Mouse (Mus musculus) ES-E14 (cell line): ENCODE data around the gene Hcn1. TPM values are rescaled to one million over a fixed set of nuclear protein-coding genes. Genes with fewer than 3 reads are reported as not detected.
A peak's percentile ranks its signal among the peaks of the same experiment; 100 is the strongest.

Experiments used
- DNase-seq: peaks from one replicate; pipeline ENCODE4 v3.0.0-alpha.2; 2013; ENCODE audit warnings: low read depth, low spot score
- H3K27ac ChIP-seq: 2 replicates; pipeline ENCODE4 v1.5.1; 2012; ENCODE audit warnings: low read depth, mild to moderate bottlenecking, low read length, moderate library complexity, mixed read lengths; ENCODE audit not compliant: poor library complexity, insufficient read depth, severe bottlenecking
- H3K36me3 ChIP-seq: 2 replicates; pipeline ENCODE4 v1.6.1; 2012; ENCODE audit warnings: mild to moderate bottlenecking, low read length, moderate library complexity, mixed read lengths; ENCODE audit not compliant: control insufficient read depth, poor library complexity, insufficient read depth, severe bottlenecking
- H3K4me1 ChIP-seq, 2 experiments: fragments of 150-350 bp in 1 of 2; sonication (generic) in 1 of 2; 2 replicates each; pipeline ENCODE4 v1.6.1; 2012; ENCODE audit warnings: low read length in 2 of 2, mild to moderate bottlenecking in 1 of 2, mixed read lengths in 1 of 2; ENCODE audit not compliant: control insufficient read depth in 2 of 2, insufficient read depth in 2 of 2, poor library complexity in 1 of 2
- H3K4me3 ChIP-seq, 2 experiments: fragments of 150-350 bp in 1 of 2; sonication (generic) in 1 of 2; 2 replicates each; pipeline ENCODE4 v1.5.1; 2012; ENCODE audit warnings: low read length in 2 of 2, low read depth in 1 of 2, mild to moderate bottlenecking in 1 of 2, mixed read lengths in 1 of 2; ENCODE audit not compliant: insufficient read depth in 1 of 2, poor library complexity in 1 of 2, severe bottlenecking in 1 of 2
- H3K9ac ChIP-seq: 2 replicates; pipeline ENCODE4 v1.6.1; 2012; ENCODE audit warnings: low read depth, mild to moderate bottlenecking, low read length, mixed read lengths; ENCODE audit not compliant: poor library complexity, insufficient read depth, severe bottlenecking
- H3K9me3 ChIP-seq: fragments of 150-350 bp; sonication (generic); 2 replicates; pipeline ENCODE4 v1.6.1; 2012; ENCODE audit warnings: low read depth, mild to moderate bottlenecking, low read length; ENCODE audit not compliant: control insufficient read depth, insufficient read depth
- CHD2 ChIP-seq: IDR thresholded peaks from 2 replicates; pipeline ENCODE4 v1.6.1; 2014; ENCODE audit warnings: mild to moderate bottlenecking, low read depth, low read length, inconsistent platforms
- HCFC1 ChIP-seq: IDR thresholded peaks from 2 replicates; pipeline ENCODE4 v1.6.1; 2012; ENCODE audit warnings: low read length, inconsistent platforms, borderline replicate concordance; ENCODE audit not compliant: insufficient read depth
- MAFK ChIP-seq: IDR thresholded peaks from 2 replicates; pipeline ENCODE4 v1.6.1; 2014; ENCODE audit warnings: mild to moderate bottlenecking, low read depth, low read length, inconsistent platforms; ENCODE audit not compliant: insufficient read depth
- ZC3H11A ChIP-seq: IDR thresholded peaks from 2 replicates; pipeline ENCODE4 v1.6.1; 2012; ENCODE audit warnings: low read depth, mild to moderate bottlenecking, inconsistent platforms, low read length, borderline replicate concordance
- ZNF384 ChIP-seq: IDR thresholded peaks from 2 replicates; pipeline ENCODE4 v1.6.1; 2012; ENCODE audit warnings: low read depth, low read length, inconsistent platforms
- in situ Hi-C, 2 experiments: fragments of 600-800 bp; cut with MboI; formaldehyde crosslinking; loops; one replicate each; pipeline ENCODE4 v1.15.1; 2025; ENCODE audit warnings: low sequenced_read_pairs in 2 of 2, inconsistent platforms in 1 of 2; ENCODE audit not compliant: unreplicated experiment in 2 of 2
- total RNA-seq: library from RNA; depleted of rRNA; stranded (reverse); fragments of 300-350 nt; gene quantifications from 2 replicates; pipeline ENCODE4 v1.2.3, GENCODE M21; 2012

Gene Hcn1
- total RNA-seq, 1 experiment, result 0.09 TPM

- 0 out of 4 replicates have a peak overlapping the region, but pooled peaks of 1 of the 2 experiments have one; percentile 7 for H3K4me3 ChIP-seq
- no peaks in the 10 kb centered on the region for H3K9me3 ChIP-seq
- TF ChIP-seq ZNF384 (no peak), HCFC1 (no peak), CHD2 (no peak), MAFK (no peak), ZC3H11A (no peak)
- DNase-seq, result no peak
- H3K27ac ChIP-seq, result no peak overlapping the region
- H3K36me3 ChIP-seq, result no peaks in the 10 kb centered on the region
- no peak overlapping the region for H3K9ac ChIP-seq
- in situ Hi-C loops, result no loop called here
- no peaks in the 10 kb centered on the region for H3K4me1 ChIP-seq
Measured at GRCm38 (mm10) chr13:117601331-117601965, 672 bp upstream of the Hcn1 start.

GRCm38 (mm10) chr13:117602617-117603358, 668 bp downstream of the Hcn1 start:
- no peak overlapping the region; the same call in 1 of the 2 replicates for H3K27ac ChIP-seq
- no peaks in the 10 kb centered on the region for H3K4me1 ChIP-seq
- peak overlapping the region; percentile 73 to 83 for H3K4me3 ChIP-seq
- in situ Hi-C loops, result no loop called here
- H3K9me3 ChIP-seq, result no peaks in the 10 kb centered on the region
- H3K36me3 ChIP-seq, result no peaks in the 10 kb centered on the region
- TF ChIP-seq ZC3H11A, result no peak
- no peak for TF ChIP-seq MAFK
- TF ChIP-seq CHD2, result no peak
- no peak for TF ChIP-seq ZNF384
- no peak for TF ChIP-seq HCFC1
- peak overlapping the region; percentile 81 for H3K9ac ChIP-seq
- DNase-seq, result no peak

- H3K27ac ChIP-seq, result no peak overlapping the region
- TF ChIP-seq HCFC1, result no peak
- no peak for TF ChIP-seq ZC3H11A
- no peak for TF ChIP-seq CHD2
- no peak for TF ChIP-seq ZNF384
- TF ChIP-seq MAFK, result no peak
Measured at GRCm38 (mm10) chr13:117603421-117603820, 1.3 kb downstream of the Hcn1 start.

GRCm38 (mm10) chr13:117604073-117604472, 2.0 kb downstream of the Hcn1 start:
- H3K4me3 ChIP-seq, result no peak overlapping the region
- in situ Hi-C loops, result no loop called here
- no peak for TF ChIP-seq ZNF384
- no peak overlapping the region for H3K9ac ChIP-seq
- H3K36me3 ChIP-seq, result no peaks in the 10 kb centered on the region
- H3K9me3 ChIP-seq, result no peaks in the 10 kb centered on the region
- DNase-seq, result peak; percentile 35
- H3K27ac ChIP-seq, result no peak overlapping the region
- H3K4me1 ChIP-seq, result no peaks in the 10 kb centered on the region

More at GRCm38 (mm10) chr13:117603421-117603820, 1.3 kb downstream of the Hcn1 start:
- Histone ChIP-seq H3K9ac (no peak overlapping the region), H3K4me1 (no peaks in the 10 kb centered on the region), H3K4me3 (no peak overlapping the region), H3K36me3 (no peaks in the 10 kb centered on the region), H3K9me3 (no peaks in the 10 kb centered on the region)
- no peak for DNase-seq
- in situ Hi-C loops, result no loop called here
